Mouse (Mus musculus): ENCODE measurements around the gene Rpl27a.

DNA sequence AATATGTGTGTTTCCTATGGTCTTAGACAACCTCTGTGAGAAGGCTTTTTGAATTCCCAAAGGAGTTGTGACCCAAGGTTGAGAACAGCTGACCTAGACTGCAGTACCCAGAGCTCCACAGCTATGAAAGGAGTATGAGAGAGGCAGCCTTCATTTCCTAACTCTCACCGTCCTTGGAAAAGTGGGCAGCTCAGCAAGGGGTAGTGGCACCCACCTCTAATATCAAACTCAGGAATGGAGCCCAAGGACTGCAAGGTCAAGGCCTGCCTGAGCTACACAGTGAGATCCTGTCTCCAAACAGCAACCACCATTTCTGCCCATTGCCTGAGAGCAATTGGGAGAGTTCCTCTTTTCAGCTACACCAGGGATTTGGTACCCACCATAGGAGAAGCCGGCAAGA is 10.8 kb downstream of the Rpl27a start:
- TF ChIP-seq CTCF (IDR thresholded peaks at IDR 0.05; ENCODE audit: borderline replicate concordance, insufficient read depth, low read depth, low read length) = no peak
- TF ChIP-seq POLR2A (IDR thresholded peaks at IDR 0.05; ENCODE audit: borderline replicate concordance, insufficient read depth, low read length) = no peak

Measured in cerebellum, adult 2 months (tissue).